Comparison of ENCODE assay signal across 8 mouse cellular contexts in the genomic region with DNA sequence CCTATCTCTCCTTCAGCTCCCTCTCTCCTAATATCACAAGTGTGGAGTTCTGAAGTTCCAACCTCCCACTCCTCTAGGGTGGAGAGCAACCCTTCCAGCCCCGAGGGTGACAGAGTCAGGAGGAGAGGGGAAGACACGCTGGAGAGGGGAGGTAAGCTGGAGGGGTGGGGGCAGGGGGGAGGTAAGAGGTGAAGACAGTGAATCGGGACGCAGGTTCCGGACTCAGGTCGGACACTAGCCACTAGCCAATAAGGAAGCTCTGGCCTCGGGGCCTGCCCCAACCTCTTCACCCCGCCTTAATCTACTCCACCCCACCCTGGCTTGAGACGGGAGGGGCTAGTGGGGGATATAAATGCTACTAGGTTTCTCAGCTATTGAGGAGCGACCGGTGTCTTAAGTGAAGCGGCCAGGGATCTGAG. TPM values are rescaled to one million over a fixed set of nuclear protein-coding genes. Genes with fewer than 3 reads are reported as not detected.
A peak's percentile ranks its signal among the peaks of the same experiment; 100 is the strongest.
DNase-seq lines count a peak whose midpoint lies in the region; ATAC-seq lines count a peak whose summit lies in the region.

No protein-coding gene starts in this region.

- H3K27ac ChIP-seq in heart, embryonic 14.5 days (replicated peaks in 1 of 2; ENCODE audit: control insufficient read depth in 1 of 2, insufficient read depth in 1 of 2, low read depth in 2 of 2, low read length in 2 of 2): no peak overlapping the region
- H3K27ac ChIP-seq in hindbrain, embryonic 14.5 days: no peak overlapping the region
- no peak overlapping the region for H3K27ac ChIP-seq in midbrain, embryonic 12.5 days (replicated peaks)

- peak overlapping the region; percentile 47 to 52 for H3K4me3 ChIP-seq in heart, embryonic 14.5 days (ENCODE audit: control insufficient read depth in 1 of 2, insufficient read depth in 1 of 2, low read depth in 1 of 2, low read length in 2 of 2)
- H3K4me3 ChIP-seq in hindbrain, embryonic 14.5 days (replicated peaks; ENCODE audit: low read length): peak overlapping the region; percentile 40
- peak overlapping the region; percentile 51 for H3K4me3 ChIP-seq in midbrain, embryonic 12.5 days

- peaks cover 10 to 27% of the 10 kb centered on the region in 2 experiments for H3K4me1 ChIP-seq in heart, embryonic 14.5 days (ENCODE audit: control insufficient read depth in 2 of 2, insufficient read depth in 2 of 2, low read length in 2 of 2)
- peaks cover 17% of the 10 kb centered on the region; the same call in 1 of the 2 replicates for H3K4me1 ChIP-seq in hindbrain, embryonic 14.5 days (replicated peaks; ENCODE audit: control insufficient read depth, insufficient read depth, low read length)
- H3K4me1 ChIP-seq in midbrain, embryonic 12.5 days: peaks cover 31% of the 10 kb centered on the region

- peak overlapping the region; percentile 77 for H3K4me2 ChIP-seq in heart, embryonic 14.5 days (ENCODE audit: low read length)
- H3K4me2 ChIP-seq in hindbrain, embryonic 14.5 days (replicated peaks): peak overlapping the region; percentile 91
- H3K4me2 ChIP-seq in midbrain, embryonic 12.5 days (replicated peaks): peak overlapping the region; percentile 93

- intact Hi-C loops in gastrocnemius, postnatal 36 days (cut with DNase I): no loop called here
- intact Hi-C loops in left cerebral cortex, postnatal 14 days (cut with DNase I): loop anchor here (5.0 kb wide), 1 partner anchor 273 kb away; no protein-coding TSS in a partner anchor
- intact Hi-C loops in left cerebral cortex, postnatal 36 days (cut with DNase I): loop anchor here (10.0 kb wide), 1 partner anchor 1895 kb away; a partner anchor contains a TSS

- no peaks in the 10 kb centered on the region for H3K36me3 ChIP-seq in heart, embryonic 14.5 days (ENCODE audit: control insufficient read depth, insufficient read depth, low read length)
- no peaks in the 10 kb centered on the region for H3K36me3 ChIP-seq in hindbrain, embryonic 14.5 days (replicated peaks; ENCODE audit: control insufficient read depth, insufficient read depth)
- no peaks in the 10 kb centered on the region for H3K36me3 ChIP-seq in midbrain, embryonic 12.5 days

- no peak for DNase-seq in heart, postnatal 4 days
- DNase-seq in embryo, embryonic 9.5 days (ENCODE audit: extremely low spot score): peak; percentile 50
- DNase-seq in hindbrain, embryonic 14.5 days (ENCODE audit: low spot score): no peak
- no peak for DNase-seq in gastrocnemius, postnatal 36 days
- DNase-seq in left cerebral cortex, postnatal 14 days (ENCODE audit: low spot score in 2 of 2): no peak
- DNase-seq in left cerebral cortex, postnatal 36 days (ENCODE audit: low spot score in 2 of 2): no peak

- WGBS in heart, embryonic 14.5 days: 4% methylated on average over 12 of the region's 12 CpGs
- 0% methylated on average over 12 of the region's 12 CpGs for WGBS in hindbrain, embryonic 14.5 days
- 1% methylated on average over 12 of the region's 12 CpGs for WGBS in midbrain, embryonic 12.5 days

- ATAC-seq in heart, embryonic 14.5 days (ENCODE audit: insufficient number of reproducible peaks, insufficient read depth, low FRiP score, low read depth): peak; percentile 32; the same call in 1 of the 2 replicates
- peak; percentile 31; the same call in 1 of the 2 replicates for ATAC-seq in hindbrain, embryonic 14.5 days (ENCODE audit: low FRiP score)
- ATAC-seq in midbrain, embryonic 12.5 days (ENCODE audit: low FRiP score, low read depth): no peak; the same call in none of the 2 replicates

- peak overlapping the region; percentile 54 for H3K9ac ChIP-seq in heart, embryonic 14.5 days (ENCODE audit: low read length)
- peak overlapping the region; percentile 51; the same call in 1 of the 2 replicates for H3K9ac ChIP-seq in hindbrain, embryonic 14.5 days
- H3K9ac ChIP-seq in midbrain, embryonic 12.5 days (replicated peaks): peak overlapping the region; percentile 52; the same call in 1 of the 2 replicates

- peaks cover 83% of the 10 kb centered on the region for H3K27me3 ChIP-seq in heart, embryonic 14.5 days (ENCODE audit: control insufficient read depth, insufficient read depth, low read length)
- peaks cover 99% of the 10 kb centered on the region for H3K27me3 ChIP-seq in hindbrain, embryonic 14.5 days (ENCODE audit: control insufficient read depth, insufficient read depth, low read length)
- peaks cover 96% of the 10 kb centered on the region for H3K27me3 ChIP-seq in midbrain, embryonic 12.5 days

- H3K9me3 ChIP-seq in heart, embryonic 14.5 days (ENCODE audit: control insufficient read depth, low read length): 0 out of 2 replicates have a peak, but pooled peaks cover 3% of the 10 kb centered on the region
- H3K9me3 ChIP-seq in hindbrain, embryonic 14.5 days (ENCODE audit: control insufficient read depth, low read length): no peaks in the 10 kb centered on the region
- H3K9me3 ChIP-seq in midbrain, embryonic 12.5 days: 0 out of 2 replicates have a peak, but pooled peaks cover 3% of the 10 kb centered on the region

RNA-seq across cellular contexts. Expression of a gene that starts 10.9 kb away (rescaled TPM):
- 0.38 and 0.39 TPM in 2 replicates for polyA plus RNA-seq in heart, embryonic 14.5 days (2014; fragmentation: Nextera tagmentation; extraction: Ambion mirVana)
- total RNA-seq in heart, postnatal 4 days (2021): 1 to 10 TPM; 2.4 to 3.0 TPM
- 1.0 and 1.3 TPM in 2 replicates for polyA plus RNA-seq in hindbrain, embryonic 14.5 days (2014; fragmentation: Nextera tagmentation; extraction: Ambion mirVana)
- 1.3 and 2.0 TPM in 2 replicates for polyA plus RNA-seq in midbrain, embryonic 12.5 days (2016; fragmentation: Nextera tagmentation; extraction: Ambion mirVana)
- under 1 TPM; 0.18 to 0.37 TPM for total RNA-seq in gastrocnemius, postnatal 36 days (2021)
- under 1 TPM; 0.11 to 0.90 TPM for total RNA-seq in left cerebral cortex, postnatal 14 days (2021)
- total RNA-seq in left cerebral cortex, postnatal 36 days (2021): under 1 TPM in 1 of 2 experiments, not detected in 1; 0.12 TPM
